Mouse (Mus musculus) Muller cell, postnatal 12 days (primary cell): Measurements from ENCODE around the gene Por.

Experiments
- DNase-seq: peaks from one replicate; pipeline ENCODE4 v3.0.0-alpha.2; 2015; ENCODE audit errors: inconsistent ontology term

The Por gene

DNA sequence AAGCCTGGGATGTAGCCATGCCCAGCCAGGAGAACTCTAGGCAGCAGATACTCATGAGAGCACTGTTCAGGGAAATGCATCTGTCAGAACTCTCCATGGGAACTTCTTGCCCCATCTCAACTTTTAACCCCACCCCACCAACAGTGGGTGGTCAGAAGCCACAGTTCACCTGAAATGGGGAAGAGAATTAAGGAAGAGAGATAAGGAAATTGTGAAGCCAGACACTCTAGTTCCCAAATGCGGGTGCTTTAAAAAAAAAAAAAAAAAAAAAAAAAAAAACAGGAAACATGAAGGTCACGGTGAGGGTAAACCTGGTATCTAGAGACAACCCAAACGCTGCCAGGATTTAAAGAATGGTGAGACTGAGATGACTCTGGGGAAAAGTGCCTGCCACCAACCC lies 102.7 kb downstream of the Por start:
- no peak for DNase-seq

GRCm38 (mm10) chr5:135776546-135776945 lies 106.7 kb downstream of the Por start:
- no peak for DNase-seq

DNA sequence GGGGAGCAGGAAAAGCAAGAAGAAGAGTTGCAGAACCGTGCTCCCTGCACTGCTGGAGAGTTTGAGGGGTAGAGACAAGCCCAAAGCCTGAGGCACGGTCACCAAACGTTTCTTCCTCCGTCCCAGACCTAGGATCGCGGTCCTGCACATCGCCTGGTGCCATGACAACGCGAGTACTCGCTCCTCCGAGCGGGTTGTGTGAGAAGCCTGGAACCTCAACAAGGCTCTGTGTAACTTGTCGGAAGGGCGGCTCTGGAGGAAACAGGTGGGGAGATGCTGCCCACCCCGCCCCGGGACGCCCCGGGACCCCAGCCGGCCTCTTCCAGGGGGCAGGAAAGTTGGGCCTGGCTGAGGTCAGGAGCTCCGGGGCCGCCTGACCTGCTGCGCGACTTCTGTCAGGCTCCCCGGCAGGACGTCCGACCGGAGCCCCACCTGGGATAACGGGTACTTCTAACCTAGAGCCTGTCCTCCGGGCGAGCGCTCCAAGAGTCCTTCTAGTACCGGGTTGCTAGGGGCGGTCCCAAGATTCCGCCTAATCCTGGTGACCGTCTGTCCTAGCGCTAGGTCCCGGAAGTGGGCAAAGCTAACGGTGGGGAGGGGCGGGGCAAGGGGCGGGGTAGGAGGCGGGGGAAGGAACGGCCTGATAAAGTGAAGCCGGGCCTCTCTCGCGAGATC lies 108.1 kb downstream of the Por start, which contains the start of gene Styxl1:
Gene Styxl1 (minus strand): TSS at position 590 of the 675 bp plus-strand sequence.
- DNase-seq = no peak

DNA sequence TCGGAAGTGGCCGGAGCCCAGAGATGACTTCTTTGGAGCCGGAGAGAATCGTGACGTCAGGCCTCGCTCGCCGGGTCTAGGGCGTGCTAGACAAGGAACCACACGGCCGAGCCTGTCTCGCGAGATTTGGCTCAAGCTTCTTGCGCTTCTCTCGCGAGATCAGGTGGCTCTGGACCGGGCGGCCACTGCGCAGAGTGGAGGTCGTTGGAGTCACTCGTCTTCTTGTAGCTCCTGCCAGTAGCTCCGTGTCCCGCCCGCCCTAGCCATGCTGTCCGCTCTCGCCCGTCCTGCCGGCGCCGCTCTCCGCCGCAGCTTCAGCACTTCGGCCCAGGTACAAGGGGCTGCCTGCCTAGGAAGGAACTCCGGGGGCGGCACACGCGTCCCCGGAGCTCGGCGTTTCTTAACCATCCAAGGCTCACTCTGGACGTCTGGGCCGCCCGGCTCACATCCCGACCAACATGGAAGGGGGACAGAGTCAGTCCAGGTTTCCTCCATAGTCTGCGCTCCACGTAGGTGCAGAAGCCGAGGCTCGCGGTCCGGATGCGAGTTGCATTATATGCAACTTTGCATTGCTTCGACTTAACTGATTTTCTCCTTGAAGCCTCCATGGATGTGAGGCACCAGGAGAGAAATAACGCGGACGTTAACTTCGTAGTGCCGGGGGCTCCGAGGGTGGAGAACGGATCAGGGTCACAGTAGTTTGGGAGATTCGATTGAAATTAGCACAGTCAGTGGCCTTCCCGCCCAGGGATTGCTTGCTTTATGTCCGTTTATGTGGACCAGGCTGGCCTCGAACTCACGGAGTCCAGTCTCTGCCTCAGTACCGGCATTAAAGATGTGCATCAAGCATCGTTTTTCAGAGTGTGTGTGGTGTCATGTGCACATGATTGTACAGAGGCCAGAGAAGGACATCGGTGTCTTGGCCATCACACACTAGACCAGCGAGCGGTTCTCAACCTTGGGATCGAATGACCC lies 108.9 kb downstream of the Por start, which contains the start of gene Mdh2:
Gene Mdh2 (plus strand): TSS at position 10 of the 975 bp plus-strand sequence.
- peak; percentile 99 for DNase-seq

DNA sequence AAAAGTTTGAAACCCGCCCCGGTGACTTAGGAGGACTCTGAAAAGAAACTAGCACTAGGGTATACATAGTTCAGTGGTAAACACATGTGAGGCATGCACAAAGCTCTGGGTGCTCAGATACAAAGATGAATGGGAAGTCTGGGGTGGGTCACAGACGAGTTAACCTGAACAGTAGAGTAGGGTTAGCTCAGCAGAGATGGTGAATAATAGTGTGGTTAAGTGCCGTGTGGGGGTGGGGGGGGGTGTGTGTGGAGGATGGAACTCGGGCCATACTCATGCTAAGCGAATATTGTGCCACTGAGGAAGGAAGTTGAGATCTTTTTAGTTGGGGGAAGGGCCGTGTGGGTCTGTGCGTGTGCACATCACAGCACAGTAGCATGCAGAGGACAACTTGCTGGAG lies 110.5 kb downstream of the Por start:
- peak; percentile 12 for DNase-seq

GRCm38 (mm10) chr5:135782901-135783300 lies 113.1 kb downstream of the Por start:
- no peak for DNase-seq
